Mouse (Mus musculus): Measurements from ENCODE around the gene Scn5a.

GRCm38 (mm10) chr9:119614798-119615197 lies 36.0 kb upstream of the Scn5a start:
- no peak for TF ChIP-seq CTCF (conservative IDR thresholded peaks at IDR 0.05; ENCODE audit: low read length)
- no peak for TF ChIP-seq POU5F1 (IDR thresholded peaks at IDR 0.05; ENCODE audit: borderline replicate concordance, low read length)
- no peak for TF ChIP-seq NANOG (IDR thresholded peaks at IDR 0.05; ENCODE audit: borderline replicate concordance, low read length)
